In genomic region chr2:32881723-32882122, GRCm38 (mm10) we compare ENCODE assay signal across 7 mouse cellular contexts. TPM values are rescaled to one million over a fixed set of nuclear protein-coding genes. Genes with fewer than 3 reads are reported as not detected.
DNase-seq lines count a peak whose midpoint lies in the region; ATAC-seq and TF ChIP-seq lines count a peak whose summit lies in the region.

No protein-coding gene starts in this region.

- H3K4me1 ChIP-seq in CH12.LX (ENCODE audit: control insufficient read depth in 1 of 2, insufficient read depth in 2 of 2) = peaks cover 7 to 34% of the 10 kb centered on the region in 2 experiments
- H3K4me1 ChIP-seq in forebrain, postnatal 0 days (ENCODE audit: insufficient read depth) = peaks cover 28% of the 10 kb centered on the region
- H3K4me1 ChIP-seq in hindbrain, embryonic 11.5 days (replicated peaks; ENCODE audit: control insufficient read depth, insufficient read depth, low read length) = peaks cover 19% of the 10 kb centered on the region
- H3K4me1 ChIP-seq in midbrain, embryonic 13.5 days (replicated peaks) = peaks cover 61% of the 10 kb centered on the region

- 43% methylated on average over 3 of the region's 3 CpGs for WGBS in forebrain, postnatal 0 days
- WGBS in hindbrain, embryonic 11.5 days = 44% methylated on average over 3 of the region's 3 CpGs
- 50% methylated on average over 3 of the region's 3 CpGs for WGBS in midbrain, embryonic 13.5 days

- TF ChIP-seq RAD21 in CH12.LX (IDR thresholded peaks at IDR 0.05; ENCODE audit: low read depth, low read length) = no peak

- H3K27me3 ChIP-seq in CH12.LX (replicated peaks) = no peaks in the 10 kb centered on the region
- H3K27me3 ChIP-seq in forebrain, postnatal 0 days (ENCODE audit: insufficient read depth, low read length) = no peaks in the 10 kb centered on the region
- no peaks in the 10 kb centered on the region for H3K27me3 ChIP-seq in hindbrain, embryonic 11.5 days (ENCODE audit: control insufficient read depth, insufficient read depth, low read length)
- H3K27me3 ChIP-seq in midbrain, embryonic 13.5 days = no peaks in the 10 kb centered on the region

- in situ Hi-C loops in CH12.LX (cut with MboI; ENCODE audit: low pct_ligation_motif_present, low pct_unique_long_range_greater_than_20kb, low sequenced_read_pairs) = no loop called here

- DNase-seq in CH12.LX (ENCODE audit: extremely low read depth) = peak; percentile 42
- peak; percentile 85 for DNase-seq in adipocyte (ENCODE audit: low spot score)
- DNase-seq in forebrain, postnatal 0 days = no peak
- no peak for DNase-seq in hindbrain, embryonic 11.5 days (ENCODE audit: low spot score)
- DNase-seq in left cerebral cortex, postnatal 4 days = peak; percentile 68
- DNase-seq in urinary bladder, postnatal 36 days (ENCODE audit: low spot score in 2 of 2) = peak; percentile 74 to 83

- H3K4me3 ChIP-seq in CH12.LX (replicated peaks in 1 of 3; ENCODE audit: low read depth in 2 of 3, low read length in 2 of 3, poor library complexity in 1 of 3) = peak overlapping the region in 1 of 3 experiments; percentile 55
- H3K4me3 ChIP-seq in forebrain, postnatal 0 days (ENCODE audit: low read depth, low read length) = no peak overlapping the region
- H3K4me3 ChIP-seq in hindbrain, embryonic 11.5 days (ENCODE audit: low read depth, low read length) = no peak overlapping the region
- no peak overlapping the region for H3K4me3 ChIP-seq in midbrain, embryonic 13.5 days (replicated peaks)

- intact Hi-C loops in left cerebral cortex, postnatal 4 days (cut with DNase I) = no loop called here

- H3K4me2 ChIP-seq in CH12.LX (ENCODE audit: insufficient read depth, low read depth, poor library complexity, severe bottlenecking) = peak overlapping the region; percentile 76
- H3K4me2 ChIP-seq in forebrain, postnatal 0 days (ENCODE audit: low read depth) = no peak overlapping the region
- no peak overlapping the region for H3K4me2 ChIP-seq in hindbrain, embryonic 11.5 days (replicated peaks; ENCODE audit: low read depth, low read length)
- no peak overlapping the region for H3K4me2 ChIP-seq in midbrain, embryonic 13.5 days (replicated peaks)

- 0 out of 2 replicates have a peak, but pooled peaks have one; percentile 21 for TF ChIP-seq POLR2A in CH12.LX (IDR thresholded peaks at IDR 0.05; ENCODE audit: low read depth, low read length)

- no peak for TF ChIP-seq CTCF in CH12.LX (conservative IDR thresholded peaks at IDR 0.05 in 1 of 2, IDR thresholded peaks at IDR 0.05 in 1 of 2; ENCODE audit: low read depth in 2 of 2, low read length in 2 of 2)
- TF ChIP-seq CTCF in forebrain, postnatal 0 days (IDR thresholded peaks at IDR 0.05; ENCODE audit: low read depth) = no peak

- H3K9ac ChIP-seq in CH12.LX (ENCODE audit: insufficient read depth, low read depth) = peak overlapping the region; percentile 68
- H3K9ac ChIP-seq in forebrain, postnatal 0 days = 0 out of 2 replicates have a peak overlapping the region, but pooled peaks have one; percentile 3
- H3K9ac ChIP-seq in hindbrain, embryonic 11.5 days (ENCODE audit: low read depth, low read length) = no peak overlapping the region
- H3K9ac ChIP-seq in midbrain, embryonic 13.5 days (replicated peaks) = peak overlapping the region; percentile 25; the same call in 1 of the 2 replicates

- TF ChIP-seq EP300 in CH12.LX (IDR thresholded peaks at IDR 0.05; ENCODE audit: low read length) = no peak

- no peak for ATAC-seq in forebrain, postnatal 0 days
- ATAC-seq in hindbrain, embryonic 11.5 days (ENCODE audit: low FRiP score) = no peak
- no peak for ATAC-seq in midbrain, embryonic 13.5 days

- H3K27ac ChIP-seq in CH12.LX (ENCODE audit: insufficient read depth, low read depth) = no peak overlapping the region
- peak overlapping the region; percentile 35; the same call in 1 of the 2 replicates for H3K27ac ChIP-seq in forebrain, postnatal 0 days (ENCODE audit: low read depth, low read length)
- H3K27ac ChIP-seq in hindbrain, embryonic 11.5 days (ENCODE audit: low read depth, low read length) = peak overlapping the region; percentile 49
- 0 out of 2 replicates have a peak overlapping the region, but pooled peaks have one; percentile 35 for H3K27ac ChIP-seq in midbrain, embryonic 13.5 days

- H3K79me2 ChIP-seq in CH12.LX (replicated peaks; ENCODE audit: control insufficient read depth, extremely low read depth, insufficient read depth, poor library complexity, severe bottlenecking) = no peaks in the 10 kb centered on the region

- H3K36me3 ChIP-seq in CH12.LX (replicated peaks in 1 of 2; ENCODE audit: control insufficient read depth in 1 of 2, insufficient read depth in 1 of 2, low read length in 1 of 2) = peaks cover 0 to 17% of the 10 kb centered on the region in 2 experiments
- H3K36me3 ChIP-seq in forebrain, postnatal 0 days (ENCODE audit: insufficient read depth) = no peaks in the 10 kb centered on the region
- no peaks in the 10 kb centered on the region for H3K36me3 ChIP-seq in hindbrain, embryonic 11.5 days (ENCODE audit: control insufficient read depth, insufficient read depth, low read length)
- H3K36me3 ChIP-seq in midbrain, embryonic 13.5 days = no peaks in the 10 kb centered on the region

- H3K9me3 ChIP-seq in CH12.LX (replicated peaks; ENCODE audit: low read length) = no peaks in the 10 kb centered on the region
- H3K9me3 ChIP-seq in forebrain, postnatal 0 days (ENCODE audit: low read length) = no peaks in the 10 kb centered on the region
- H3K9me3 ChIP-seq in hindbrain, embryonic 11.5 days (ENCODE audit: control insufficient read depth, low read length) = no peaks in the 10 kb centered on the region
- no peaks in the 10 kb centered on the region for H3K9me3 ChIP-seq in midbrain, embryonic 13.5 days

- dilution Hi-C loops in CH12.LX (cut with MboI; ENCODE audit: extremely low pct_ligation_motif_present, extremely low pct_unique_long_range_greater_than_20kb, low sequenced_read_pairs) = no loop called here

TF ChIP-seq in CH12.LX, 34 proteins besides CTCF, POLR2A, EP300 and RAD21:
- TF ChIP-seq MAX (IDR thresholded peaks at IDR 0.05; ENCODE audit: low read length) (peak; percentile 58; the same call in 1 of the 2 replicates), TBP (conservative IDR thresholded peaks at IDR 0.05; ENCODE audit: low read depth, low read length) (0 out of 2 replicates have a peak, but pooled peaks have one; percentile 11), ZNF384 (IDR thresholded peaks at IDR 0.05; ENCODE audit: low read depth, low read length) (peak; percentile 85), USF1 (IDR thresholded peaks at IDR 0.05; ENCODE audit: low read depth, low read length) (peak; percentile 66), ZMIZ1 (IDR thresholded peaks at IDR 0.05; ENCODE audit: low read depth, low read length) (no peak), USF2 (conservative IDR thresholded peaks at IDR 0.05; ENCODE audit: low read depth, low read length) (peak; percentile 58; the same call in 1 of the 2 replicates), MAZ (IDR thresholded peaks at IDR 0.05; ENCODE audit: low read depth, low read length) (peak; percentile 58; the same call in 1 of the 2 replicates), BHLHE40 (IDR thresholded peaks at IDR 0.05; ENCODE audit: low read depth, low read length) (no peak)

RNA-seq across cellular contexts. Expression of gene Fam129b, which starts 5.8 kb away (rescaled TPM):
- total RNA-seq in CH12.LX (2012; rRNA removed) (0.55 and 0.80 TPM in 2 replicates), CH12.LX (2014; rRNA removed) (0.19 and 0.26 TPM in 2 replicates)
- polyA plus RNA-seq in CH12.LX (2012; ENCODE audit: insufficient read length, low read depth) = 0.49 and 0.50 TPM in 2 replicates
- total RNA-seq in forebrain, postnatal 0 days (2014; rRNA removed) = 38.1 and 43.9 TPM in 2 replicates
- 26.6 and 27.7 TPM in 2 replicates for polyA plus RNA-seq in forebrain, postnatal 0 days (2015; fragmentation: Nextera tagmentation; extraction: Ambion mirVana)
- 11.6 and 13.1 TPM in 2 replicates for polyA plus RNA-seq in hindbrain, embryonic 11.5 days (2014; fragmentation: Nextera tagmentation; extraction: Ambion mirVana)
- total RNA-seq in left cerebral cortex, postnatal 4 days (2021) = 10 to 100 TPM; 55.1 to 63.3 TPM
- polyA plus RNA-seq in midbrain, embryonic 13.5 days (2015; fragmentation: Nextera tagmentation; extraction: Ambion mirVana) = 20.9 and 27.5 TPM in 2 replicates

RNA-seq across cellular contexts. Expression of gene Stxbp1, which starts 34.7 kb away (rescaled TPM):
- total RNA-seq in CH12.LX (2012; rRNA removed) = 1.4 and 2.5 TPM in 2 replicates
- total RNA-seq in CH12.LX (2014; rRNA removed) = 1.5 and 1.6 TPM in 2 replicates
- polyA plus RNA-seq in CH12.LX (2012; ENCODE audit: insufficient read length, low read depth) = 8.3 and 10.4 TPM in 2 replicates
- 109 and 135 TPM in 2 replicates for total RNA-seq in forebrain, postnatal 0 days (2014; rRNA removed)
- polyA plus RNA-seq in forebrain, postnatal 0 days (2015; fragmentation: Nextera tagmentation; extraction: Ambion mirVana) = 268 and 350 TPM in 2 replicates
- 62.8 and 64.7 TPM in 2 replicates for polyA plus RNA-seq in hindbrain, embryonic 11.5 days (2014; fragmentation: Nextera tagmentation; extraction: Ambion mirVana)
- 100 to 1,000 TPM; 557 to 578 TPM for total RNA-seq in left cerebral cortex, postnatal 4 days (2021)
- 165 and 168 TPM in 2 replicates for polyA plus RNA-seq in midbrain, embryonic 13.5 days (2015; fragmentation: Nextera tagmentation; extraction: Ambion mirVana)

Comparison
In these comparisons a context has a peak if more than half of its experiments do, and no peak if none do; other contexts are left out.
1. DNase-seq: peak in CH12.LX (single experiment), adipocyte (single experiment), left cerebral cortex, postnatal 4 days (single experiment) and urinary bladder, postnatal 36 days (2 of 2); none in forebrain, postnatal 0 days (single experiment) and hindbrain, embryonic 11.5 days (single experiment).